Mouse (Mus musculus) spleen, embryonic (tissue): ENCODE measurements at regions not wholly inside any gene's neighbourhood (a gene's known extent, or its start where the extent isn't known, plus 50 kb on each side); places are given as distances from the start of the nearest gene placed in this dataset.

Experiments used
- CTCF ChIA-PET: fragments of 350-600 bp; sonication (Branson Sonifier 250); formaldehyde crosslinking; loops from one replicate; lab custom pipeline; 2022; lab: Charles Lee

- CTCF ChIA-PET: no interaction called here
Measured at GRCm38 (mm10) chr5:77620402-77620801, 212.6 kb upstream of the Igfbp7 start.

- CTCF ChIA-PET: no interaction called here
Measured at GRCm38 (mm10) chr5:77610496-77610895, 202.7 kb upstream of the Igfbp7 start.

DNA sequence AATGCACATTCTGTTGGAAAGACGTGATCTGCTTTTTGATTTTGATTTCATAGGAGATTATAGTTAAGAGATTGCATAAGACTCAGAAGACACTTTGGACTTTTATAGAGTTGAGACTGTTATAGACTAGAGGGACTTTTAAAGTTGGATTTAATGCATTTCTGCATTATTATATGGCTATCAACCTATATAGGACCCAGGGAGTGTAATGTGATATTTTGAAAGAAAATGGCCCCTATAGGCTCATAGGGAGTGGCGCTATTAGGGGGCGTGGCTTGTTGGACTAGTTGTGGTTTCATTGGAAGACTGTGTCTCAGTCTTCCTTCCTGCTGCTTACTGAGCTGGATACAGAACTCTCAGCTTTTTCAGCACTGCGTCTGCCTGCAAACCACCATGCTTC, 186.9 kb upstream of the Igfbp7 start:
- CTCF ChIA-PET: no interaction called here

DNA sequence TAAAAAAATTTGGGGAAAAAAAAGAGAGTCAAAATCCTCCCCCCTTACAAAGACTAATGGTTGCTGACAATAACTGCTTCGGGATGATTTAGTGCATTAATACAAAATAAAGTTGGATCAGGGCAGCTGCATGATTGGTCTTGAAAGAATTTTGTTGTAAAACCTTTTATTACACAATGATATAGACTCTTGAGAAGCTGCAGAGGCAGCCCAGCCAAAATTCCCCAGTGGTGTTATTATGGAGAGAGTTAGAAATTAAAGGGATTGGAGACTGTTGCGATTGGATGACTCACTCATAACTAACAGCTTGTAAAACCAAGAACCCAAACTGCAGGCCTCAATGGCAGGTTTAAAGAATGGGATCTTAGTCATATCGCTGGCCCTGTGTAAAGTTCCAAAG, 181.4 kb upstream of the Igfbp7 start:
- CTCF ChIA-PET: no interaction called here

GRCm38 (mm10) chr5:77581702-77582101, 173.9 kb upstream of the Igfbp7 start:
- CTCF ChIA-PET: no interaction called here

GRCm38 (mm10) chr5:77581106-77581638, 173.3 kb upstream of the Igfbp7 start:
- CTCF ChIA-PET: no interaction called here

GRCm38 (mm10) chr5:77579826-77580745, 172.2 kb upstream of the Igfbp7 start:
- CTCF ChIA-PET: no interaction called here

DNA sequence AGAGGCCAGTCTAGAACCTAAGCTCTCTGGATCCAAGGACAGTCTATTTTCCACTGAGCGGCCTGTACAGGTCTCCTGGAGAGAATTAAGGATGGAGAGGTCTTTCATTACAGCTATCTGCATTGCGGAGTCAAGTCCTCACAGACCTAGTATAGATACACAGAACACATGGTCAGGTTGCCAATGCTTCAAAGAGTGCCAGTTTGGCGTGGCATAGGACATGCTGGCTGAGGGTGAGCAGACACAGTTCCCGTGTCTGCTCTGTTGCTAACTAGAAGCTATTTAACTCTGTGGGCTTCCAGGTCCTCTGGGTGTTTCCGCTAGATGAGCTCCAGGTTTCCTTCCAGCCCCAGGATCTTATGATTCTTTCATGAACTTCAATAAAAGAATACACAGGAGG, 169.0 kb upstream of the Igfbp7 start:
- CTCF ChIA-PET: no interaction called here

- CTCF ChIA-PET: no interaction called here
Measured at GRCm38 (mm10) chr5:77575780-77576179, 167.9 kb upstream of the Igfbp7 start.

GRCm38 (mm10) chr5:77570364-77570763, 162.5 kb upstream of the Igfbp7 start:
- CTCF ChIA-PET: no interaction called here

- CTCF ChIA-PET: no interaction called here
Measured at GRCm38 (mm10) chr5:77568121-77568520, 160.3 kb upstream of the Igfbp7 start.

DNA sequence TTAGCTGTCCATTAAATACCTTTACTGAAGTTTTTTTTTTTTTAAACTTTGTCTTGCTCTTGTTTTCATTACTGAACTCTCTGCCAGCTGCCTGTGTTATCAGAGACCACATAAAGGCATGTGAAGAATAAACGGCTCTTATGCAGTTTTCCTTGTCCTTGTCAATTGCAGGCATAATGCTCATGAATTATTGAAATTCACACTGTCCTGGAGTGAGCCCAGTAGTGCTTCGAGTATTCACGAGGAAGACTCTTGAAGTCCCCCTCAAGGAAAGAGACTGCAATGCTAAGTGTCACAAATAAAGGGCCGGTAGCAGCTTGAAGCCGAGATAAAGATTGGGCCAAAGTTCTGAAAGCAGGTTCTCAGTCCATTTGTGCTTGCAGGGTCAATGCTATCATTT, 144.7 kb upstream of the Igfbp7 start:
- CTCF ChIA-PET: no interaction called here

- CTCF ChIA-PET: no interaction called here
Measured at GRCm38 (mm10) chr5:77552081-77552480, 144.2 kb upstream of the Igfbp7 start.

- CTCF ChIA-PET: no interaction called here
Measured at GRCm38 (mm10) chr5:77546001-77546620, 138.3 kb upstream of the Igfbp7 start.

DNA sequence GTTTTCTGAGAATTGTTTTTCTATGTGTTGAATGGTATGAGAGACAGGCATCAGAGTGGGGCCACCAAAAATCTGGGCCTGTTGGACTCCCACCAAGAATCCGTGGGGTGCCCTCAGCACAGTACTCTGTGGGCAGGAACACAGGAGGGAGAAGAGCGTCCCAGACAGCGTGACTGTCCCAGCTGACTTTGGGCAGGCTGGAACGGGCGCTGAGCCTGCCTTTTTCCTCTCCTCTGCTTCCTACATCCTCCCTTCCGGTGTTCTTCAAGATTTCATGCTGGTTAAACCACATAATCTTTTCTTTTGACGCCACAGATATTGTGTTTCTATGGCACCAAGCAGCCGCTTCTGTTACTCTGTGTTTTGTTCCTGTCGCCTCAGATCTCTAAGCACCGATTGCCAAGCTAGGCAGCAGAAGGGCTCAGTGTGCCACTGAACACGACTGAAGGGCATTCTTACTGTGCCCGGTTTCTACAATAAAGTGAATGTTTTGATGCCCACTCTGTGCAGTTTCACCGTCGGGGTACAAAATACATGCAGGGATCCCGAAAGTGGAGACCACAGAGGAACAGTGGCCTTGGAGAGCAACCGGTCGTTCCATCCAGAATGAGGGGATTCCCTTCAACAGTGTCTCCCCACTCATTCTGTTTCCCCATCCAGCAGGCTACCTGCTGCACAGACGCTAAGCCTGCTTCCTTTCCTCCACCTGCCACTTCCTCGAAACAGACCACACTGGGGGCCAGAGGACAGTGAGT, 124.6 kb upstream of the Igfbp7 start:
- CTCF ChIA-PET: no interaction called here

GRCm38 (mm10) chr5:77530376-77530775, 122.5 kb upstream of the Igfbp7 start:
- CTCF ChIA-PET: no interaction called here

DNA sequence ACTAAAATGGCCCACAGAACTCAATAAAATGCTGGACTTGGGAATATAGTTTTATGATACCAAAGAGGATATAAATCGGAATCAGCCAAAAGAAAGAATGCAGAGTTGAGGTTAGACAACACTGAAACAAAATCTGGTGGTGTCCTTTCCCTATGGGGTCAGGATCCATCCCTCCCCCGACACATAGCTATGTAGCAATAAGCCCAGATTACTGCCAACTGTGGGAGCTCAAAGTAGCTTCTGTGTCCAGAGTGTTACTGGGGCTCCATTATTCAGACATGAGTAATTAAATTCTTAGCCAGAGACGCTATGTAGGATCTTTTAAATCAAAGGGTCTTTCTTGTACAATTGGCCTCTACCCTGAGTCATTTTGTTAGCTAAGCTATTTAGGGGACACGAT, 109.4 kb upstream of the Igfbp7 start:
- CTCF ChIA-PET: interaction anchor here (0.6 kb wide), 1 partner anchor 136 kb away, joined by 12 read pairs; no protein-coding TSS in a partner anchor

DNA sequence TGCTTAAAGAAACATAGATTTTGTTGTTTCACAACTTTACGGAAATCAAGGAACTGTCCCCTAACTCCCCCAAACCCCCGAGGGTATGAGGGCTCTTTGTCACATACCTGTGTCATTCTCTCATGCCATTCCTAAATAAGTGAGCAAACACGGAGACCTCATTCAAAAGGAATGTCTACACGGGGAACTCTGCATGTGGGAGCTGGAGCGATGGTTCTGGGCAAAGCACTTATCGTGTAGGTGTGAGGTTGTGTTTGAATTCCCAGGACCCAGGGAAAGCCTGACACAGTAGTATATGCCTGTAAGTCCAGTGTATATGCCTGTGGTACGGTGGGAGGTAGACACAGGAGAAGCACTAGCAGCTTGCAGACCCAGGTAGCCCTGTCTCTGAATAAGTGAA, 107.6 kb upstream of the Igfbp7 start:
- CTCF ChIA-PET: no interaction called here

DNA sequence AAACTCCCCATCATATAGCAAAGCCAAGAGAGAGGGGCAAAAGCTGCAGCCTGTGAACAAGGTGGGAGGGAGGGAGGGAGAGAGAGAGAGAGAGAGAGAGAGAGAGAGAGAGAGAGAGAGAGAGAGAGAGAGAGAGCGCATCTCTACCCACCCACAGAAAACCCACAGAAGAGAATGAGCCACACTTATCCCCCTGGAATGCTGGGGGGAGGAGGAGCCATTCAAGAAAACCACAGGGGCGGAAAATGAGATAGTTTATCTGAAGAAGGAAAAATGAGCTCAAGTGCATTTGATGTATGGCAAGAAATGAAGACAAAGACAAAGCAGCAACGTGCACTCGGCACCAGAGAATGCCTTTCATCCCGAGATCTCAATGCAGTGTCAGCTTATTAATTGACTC, 94.8 kb upstream of the Igfbp7 start:
- CTCF ChIA-PET: no interaction called here

- CTCF ChIA-PET: interaction anchor here (0.5 kb wide), 1 partner anchor 130 kb away, joined by 7 read pairs; no protein-coding TSS in a partner anchor
Measured at GRCm38 (mm10) chr5:77499949-77500460, 92.2 kb upstream of the Igfbp7 start.

GRCm38 (mm10) chr5:77494601-77495000, 86.8 kb upstream of the Igfbp7 start:
- CTCF ChIA-PET: no interaction called here

DNA sequence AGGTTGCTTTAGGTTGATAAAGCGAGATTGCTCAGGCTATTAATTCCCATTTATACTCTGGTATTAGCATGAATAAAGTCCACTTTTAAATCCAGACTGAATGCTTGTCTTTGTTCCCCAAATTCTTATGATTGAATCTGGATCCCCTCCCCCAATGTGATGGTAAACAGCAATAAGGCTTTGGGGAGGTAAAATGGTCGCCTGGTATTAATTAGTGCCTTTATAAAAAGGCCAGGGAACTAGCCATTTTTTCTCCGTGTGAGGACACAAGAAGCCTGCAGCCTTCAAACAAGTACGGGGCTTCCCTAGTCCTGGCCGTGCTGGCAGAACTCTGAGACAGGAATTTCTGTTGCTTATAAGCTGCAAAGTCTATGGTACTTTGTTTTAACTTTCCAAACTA, 81.1 kb upstream of the Igfbp7 start:
- CTCF ChIA-PET: no interaction called here
